Mouse (Mus musculus) heart, adult 2 months (tissue): ENCODE measurements around the gene Efhc1. TPM values are rescaled to one million over a fixed set of nuclear protein-coding genes. Genes with fewer than 3 reads are reported as not detected.
A peak's percentile ranks its signal among the peaks of the same experiment; 100 is the strongest.

Experiments
- DNase-seq, 2 experiments: peaks; one replicate each; pipeline ENCODE4 v3.0.0; 2021
- H3K27ac ChIP-seq: fragments of 200-600 bp; 2 replicates; pipeline ENCODE4 v1.8.1; 2022
- H3K27me3 ChIP-seq: fragments of 200-500 bp; 2 replicates; pipeline ENCODE4 v1.6.1; 2012; ENCODE audit warnings: mild to moderate bottlenecking, low read length, inconsistent platforms, mixed read lengths; ENCODE audit not compliant: control insufficient read depth, insufficient read depth
- H3K36me3 ChIP-seq: fragments of 200-500 bp; 2 replicates; pipeline ENCODE4 v1.6.1; 2012; ENCODE audit warnings: low read length, inconsistent platforms; ENCODE audit not compliant: control insufficient read depth, insufficient read depth
- H3K4me1 ChIP-seq: fragments of 200-500 bp; 2 replicates; pipeline ENCODE4 v1.6.1; 2011; ENCODE audit warnings: low read length; ENCODE audit not compliant: control insufficient read depth, insufficient read depth
- H3K4me3 ChIP-seq: fragments of 200-600 bp; 2 replicates; pipeline ENCODE4 v1.8.1; 2022
- H3K79me2 ChIP-seq: fragments of 200-500 bp; replicated peaks from 2 replicates; pipeline ENCODE4 v1.6.1; 2012; ENCODE audit warnings: mild to moderate bottlenecking, inconsistent platforms, low read length, moderate library complexity, mixed read lengths; ENCODE audit not compliant: control insufficient read depth, insufficient read depth
- H3K9ac ChIP-seq: fragments of 200-500 bp; 2 replicates; pipeline ENCODE4 v1.6.1; 2012; ENCODE audit warnings: low read depth, mild to moderate bottlenecking, control low read depth, inconsistent platforms, low read length, mixed read lengths
- CTCF ChIP-seq: fragments of 200-600 bp; IDR thresholded peaks from 2 replicates; pipeline ENCODE4 v1.8.1; 2022; ENCODE audit warnings: antibody characterized with exemption, mild to moderate bottlenecking, moderate library complexity
- EP300 ChIP-seq: fragments of 200-500 bp; IDR thresholded peaks from 2 replicates; pipeline ENCODE4 v1.6.1; 2011; ENCODE audit warnings: low read depth, low read length, control low read depth; ENCODE audit not compliant: insufficient read depth
- POLR2A ChIP-seq: fragments of 200-500 bp; IDR thresholded peaks from 2 replicates; pipeline ENCODE4 v1.6.1; 2011; ENCODE audit warnings: mild to moderate bottlenecking, low read depth, low read length, control low read depth; ENCODE audit not compliant: insufficient read depth
- WGBS: fragments of 180-500 bp; shearing (Covaris S2); methylation state at CpG from one replicate; pipeline ENCODE4 v1.1.7; 2018; 5-methylcytosine and 5-hydroxymethylcytosine counted together
- intact Hi-C: fragments of 180-260 bp; cut with DNase I; formaldehyde crosslinking; loops from one replicate; pipeline ENCODE4 v1.15.1; 2025
- polyA plus RNA-seq: library from polyadenylated mRNA; depleted of rRNA; stranded (reverse); fragments of >200 nt; gene quantifications from 2 replicates; pipeline ENCODE4 v1.2.3, GENCODE M21; 2012
- total RNA-seq, 2 experiments: library from RNA; stranded (reverse); gene quantifications; 2 replicates each; pipeline ENCODE4 v1.2.3; 2021

Efhc1 gene
- total and polyA plus RNA-seq, 3 experiments = 0.41 to 1.8 (median 0.63) TPM

GRCm38 (mm10) chr1:20984103-20984502, 32.7 kb downstream of the Efhc1 start:
- 69% methylated on average over 2 of the region's 2 CpGs for WGBS
- Histone ChIP-seq H3K36me3 (no peaks in the 10 kb centered on the region), H3K4me1 (no peaks in the 10 kb centered on the region), H3K9ac (no peak overlapping the region), H3K27ac (no peak overlapping the region), H3K79me2 (no peaks in the 10 kb centered on the region), H3K4me3 (no peak overlapping the region), H3K27me3 (no peaks in the 10 kb centered on the region)
- DNase-seq = no peak
- no peak for TF ChIP-seq EP300
- no peak for TF ChIP-seq POLR2A
- peak; percentile 24; the same call in 1 of the 2 replicates for TF ChIP-seq CTCF
- intact Hi-C loops = no loop called here

GRCm38 (mm10) chr1:20984582-20984981, 33.2 kb downstream of the Efhc1 start:
- Histone ChIP-seq H3K4me3 (no peak overlapping the region), H3K36me3 (no peaks in the 10 kb centered on the region), H3K27me3 (no peaks in the 10 kb centered on the region), H3K9ac (no peak overlapping the region), H3K4me1 (no peaks in the 10 kb centered on the region), H3K27ac (no peak overlapping the region), H3K79me2 (no peaks in the 10 kb centered on the region)
- intact Hi-C loops = no loop called here
- TF ChIP-seq CTCF (no peak), EP300 (no peak), POLR2A (no peak)
- 82% methylated on average over 4 of the region's 4 CpGs for WGBS
- DNase-seq = no peak

- intact Hi-C loops = no loop called here
- WGBS = 49% methylated on average over 10 of the region's 10 CpGs
Observed at GRCm38 (mm10) chr1:20986378-20987056, 35.1 kb downstream of the Efhc1 start.

GRCm38 (mm10) chr1:20989461-20990083, 38.1 kb downstream of the Efhc1 start:
- no peak for TF ChIP-seq POLR2A
- TF ChIP-seq EP300 = no peak
- TF ChIP-seq CTCF = no peak
- no peaks in the 10 kb centered on the region for H3K36me3 ChIP-seq
- H3K4me1 ChIP-seq = peaks cover 4% of the 10 kb centered on the region
- no peak overlapping the region for H3K27ac ChIP-seq
- no peak overlapping the region for H3K9ac ChIP-seq
- H3K79me2 ChIP-seq = no peaks in the 10 kb centered on the region
- intact Hi-C loops = no loop called here
- no peaks in the 10 kb centered on the region for H3K27me3 ChIP-seq
- no peak overlapping the region for H3K4me3 ChIP-seq
- DNase-seq = no peak
- WGBS = 72% methylated on average over 11 of the region's 11 CpGs

More at GRCm38 (mm10) chr1:20986378-20987056, 35.1 kb downstream of the Efhc1 start:
- no peak overlapping the region for H3K27ac ChIP-seq
- DNase-seq = no peak
- no peak overlapping the region for H3K9ac ChIP-seq
- no peaks in the 10 kb centered on the region for H3K36me3 ChIP-seq
- H3K27me3 ChIP-seq = no peaks in the 10 kb centered on the region
- no peak overlapping the region for H3K4me3 ChIP-seq
- H3K79me2 ChIP-seq = no peaks in the 10 kb centered on the region
- H3K4me1 ChIP-seq = no peaks in the 10 kb centered on the region
- TF ChIP-seq EP300 (no peak), CTCF (no peak), POLR2A (no peak)

- WGBS = 79% methylated on average over 3 of the region's 3 CpGs
- no peak for DNase-seq
- Histone ChIP-seq H3K4me1 (peaks cover 24% of the 10 kb centered on the region), H3K79me2 (no peaks in the 10 kb centered on the region), H3K9ac (no peak overlapping the region), H3K27ac (no peak overlapping the region), H3K4me3 (no peak overlapping the region), H3K27me3 (no peaks in the 10 kb centered on the region), H3K36me3 (no peaks in the 10 kb centered on the region)
- intact Hi-C loops = no loop called here
- TF ChIP-seq POLR2A (no peak), CTCF (no peak), EP300 (no peak)
Observed at GRCm38 (mm10) chr1:20993690-20994089, 42.3 kb downstream of the Efhc1 start.

- no peak for DNase-seq
- Histone ChIP-seq H3K4me3 (no peak overlapping the region), H3K27ac (no peak overlapping the region), H3K4me1 (peaks cover 24% of the 10 kb centered on the region), H3K9ac (no peak overlapping the region), H3K36me3 (no peaks in the 10 kb centered on the region), H3K27me3 (no peaks in the 10 kb centered on the region), H3K79me2 (no peaks in the 10 kb centered on the region)
- intact Hi-C loops = no loop called here
- TF ChIP-seq CTCF = peak; percentile 31
- TF ChIP-seq EP300 = no peak
- no peak for TF ChIP-seq POLR2A
- 47% methylated on average over 5 of the region's 5 CpGs for WGBS
Observed at GRCm38 (mm10) chr1:20994338-20994737, 42.9 kb downstream of the Efhc1 start.
